Mouse (Mus musculus): Measurements from ENCODE around the gene Sept12. TPM values are rescaled to one million over a fixed set of nuclear protein-coding genes. Genes with fewer than 3 reads are reported as not detected.

Sept12 gene
- total RNA-seq, 2 experiments from 2014 or later: not detected

DNA sequence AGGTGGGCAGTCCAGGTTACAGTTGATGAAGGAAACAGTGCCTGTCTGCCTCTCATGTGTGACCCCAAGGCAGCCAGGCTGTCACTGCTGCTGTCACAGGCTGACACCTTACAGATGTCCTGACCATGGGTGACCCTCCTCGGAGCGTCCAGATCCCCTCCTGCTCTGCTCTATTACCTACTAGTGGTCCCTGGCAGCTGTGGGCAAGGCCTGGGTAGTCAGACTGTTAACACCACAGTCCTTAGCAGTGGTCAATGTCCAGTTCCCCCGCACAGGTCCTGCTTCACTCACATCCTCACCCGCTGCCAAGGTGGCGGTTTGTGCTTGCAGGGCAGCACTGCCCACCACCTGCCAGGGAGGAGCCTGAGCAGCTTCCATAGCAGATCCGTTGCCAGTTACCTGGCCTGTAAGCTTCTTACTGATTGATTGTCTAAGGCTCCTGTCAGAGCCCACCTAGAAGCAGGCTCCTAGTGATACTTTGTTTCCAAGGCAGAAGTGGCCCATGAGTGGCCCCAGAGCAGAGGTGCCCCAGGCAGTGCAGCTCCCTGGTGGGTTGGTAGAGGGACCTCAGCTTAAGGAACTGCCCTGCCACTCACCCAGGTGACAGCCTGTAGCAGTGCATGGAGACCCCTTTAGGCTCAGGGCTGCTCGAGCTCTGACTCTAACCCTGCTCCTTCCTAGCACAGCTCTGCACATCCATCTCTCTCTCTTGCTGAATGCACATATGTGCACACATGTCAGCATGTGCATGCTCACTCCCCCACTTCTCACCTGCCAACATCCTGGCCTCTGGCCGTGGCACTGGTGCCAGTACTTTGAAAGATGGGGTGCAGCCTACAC, 60.1 kb downstream of the Sept12 start:
- DNase-seq: no peak

Other genes with a start within 250 kb of the Sept12 start
- 10 to 100 TPM; 82.1 to 91.9 TPM for gene Cdip1, start 207.6 kb downstream of the Sept12 start, total RNA-seq (2021)
- not detected for gene 4930562C15Rik, start 162.4 kb downstream of the Sept12 start, total RNA-seq (2021)
- gene Ubald1, start 117.5 kb downstream of the Sept12 start, total RNA-seq (2021): 10 to 100 TPM; 28.1 to 33.4 TPM
- gene Mgrn1, start 111.6 kb downstream of the Sept12 start, total RNA-seq (2021): 10 to 100 TPM; 62.2 to 68.4 TPM
- gene Nudt16l1, start 59.1 kb downstream of the Sept12 start, total RNA-seq (2021): 10 to 100 TPM; 32.6 to 35.2 TPM
- gene Anks3, start 33.6 kb downstream of the Sept12 start, total RNA-seq (2021): 10 to 100 TPM; 14.9 to 21.5 TPM
- not detected for gene Smim22, start 9.4 kb upstream of the Sept12 start, total RNA-seq (2021)
- 10 to 100 TPM; 11.7 to 16.7 TPM for gene Rogdi, start 15.7 kb upstream of the Sept12 start, total RNA-seq (2021)
- gene Glyr1, start 52.0 kb upstream of the Sept12 start, total RNA-seq (2021): 10 to 100 TPM; 44.2 to 45.6 TPM
- 10 to 100 TPM; 27.1 to 33.0 TPM for gene Ubn1, start 52.2 kb upstream of the Sept12 start, total RNA-seq (2021)
- under 1 TPM; 0.12 to 0.25 TPM for gene Ppl, start 134.6 kb upstream of the Sept12 start, total RNA-seq (2021)
- 10 to 100 TPM in 1 of 2 experiments, 1 to 10 TPM in 1; 8.8 to 13.3 TPM for gene Sec14l5, start 149.3 kb upstream of the Sept12 start, total RNA-seq (2021)
- gene Nagpa, start 206.2 kb upstream of the Sept12 start, total RNA-seq (2021): 1 to 10 TPM; 6.6 to 7.0 TPM
- 1 to 10 TPM; 6.1 to 6.2 TPM for gene AU021092, start 224.4 kb upstream of the Sept12 start, total RNA-seq (2021)
- 10 to 100 TPM; 12.0 to 13.8 TPM for gene Alg1, start 235.8 kb upstream of the Sept12 start, total RNA-seq (2021)

Measured in gastrocnemius, postnatal 10 days (tissue).